Mouse (Mus musculus): ENCODE results near the gene Dyrk1a. TPM values are rescaled to one million over a fixed set of nuclear protein-coding genes. Genes with fewer than 3 reads are reported as not detected.

Gene Dyrk1a
- polyA plus RNA-seq (2012; rRNA removed) = 26.1 and 32.4 TPM in 2 replicates

DNA sequence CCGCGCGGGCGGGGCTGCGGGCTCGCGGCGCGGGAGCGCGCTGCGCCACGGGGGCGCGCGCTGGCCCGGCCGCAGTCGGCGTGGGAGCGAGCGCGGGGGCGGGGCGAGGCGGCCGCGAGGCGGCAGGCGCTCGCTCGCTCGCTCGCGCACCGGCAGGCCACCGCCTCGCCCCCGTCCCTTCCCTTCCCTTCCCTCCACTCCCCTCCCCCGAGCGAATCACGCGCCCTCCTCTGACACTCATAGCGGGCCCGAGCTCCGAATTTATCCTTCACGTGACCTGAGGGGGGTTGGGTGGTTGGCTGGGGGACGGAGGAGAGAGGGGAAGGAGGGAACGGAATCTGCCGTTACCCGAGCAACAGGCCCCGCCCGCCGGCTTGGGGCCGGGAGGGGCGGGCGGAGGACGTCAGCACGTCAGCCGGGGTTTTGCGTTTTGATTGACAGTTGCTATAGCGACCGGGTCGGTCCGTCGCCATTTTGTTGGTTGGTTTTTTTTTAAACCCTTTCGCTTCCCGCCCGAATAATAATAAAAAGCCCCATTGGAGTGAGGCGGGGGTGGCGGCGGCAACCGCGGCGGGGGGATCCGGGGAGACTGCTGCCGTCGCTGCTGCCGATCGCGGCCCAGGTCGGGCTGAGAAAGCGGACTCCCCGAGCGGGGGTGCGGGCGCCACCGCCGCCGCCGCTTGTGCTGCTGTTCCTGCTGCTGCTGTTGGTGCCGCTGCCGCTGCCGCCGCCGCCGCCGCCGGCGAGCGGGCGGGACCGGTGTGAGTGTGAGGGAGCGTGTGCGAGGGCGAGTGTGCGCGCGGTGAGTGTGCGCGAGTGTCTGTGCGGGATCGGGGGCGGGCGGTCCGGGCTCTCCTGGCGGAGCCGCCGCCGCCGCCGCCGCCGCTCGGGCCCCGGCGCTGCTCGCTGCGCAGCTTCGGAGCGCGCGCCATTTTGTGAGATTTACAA lies at the start of gene Dyrk1a:
TSS of gene Dyrk1a (plus strand) at position 782 of the 948 bp plus-strand sequence.
- peak; percentile 98 for DNase-seq
- Histone ChIP-seq H3K4me1 (ENCODE audit: control insufficient read depth, insufficient read depth, low read length) (peaks cover 11% of the 10 kb centered on the region), H3K4me3 (replicated peaks; ENCODE audit: extremely low read depth, low read depth, low read length) (peak within 1 kb of the TSS; percentile 94)
- 1% methylated on average over 127 of the region's 133 CpGs for WGBS
- TF ChIP-seq POLR2A (IDR thresholded peaks at IDR 0.05; ENCODE audit: borderline replicate concordance, extremely low read depth, low read depth, low read length) (no peak), CTCF (IDR thresholded peaks at IDR 0.05; ENCODE audit: insufficient read depth, low read length) (no peak)

DNA sequence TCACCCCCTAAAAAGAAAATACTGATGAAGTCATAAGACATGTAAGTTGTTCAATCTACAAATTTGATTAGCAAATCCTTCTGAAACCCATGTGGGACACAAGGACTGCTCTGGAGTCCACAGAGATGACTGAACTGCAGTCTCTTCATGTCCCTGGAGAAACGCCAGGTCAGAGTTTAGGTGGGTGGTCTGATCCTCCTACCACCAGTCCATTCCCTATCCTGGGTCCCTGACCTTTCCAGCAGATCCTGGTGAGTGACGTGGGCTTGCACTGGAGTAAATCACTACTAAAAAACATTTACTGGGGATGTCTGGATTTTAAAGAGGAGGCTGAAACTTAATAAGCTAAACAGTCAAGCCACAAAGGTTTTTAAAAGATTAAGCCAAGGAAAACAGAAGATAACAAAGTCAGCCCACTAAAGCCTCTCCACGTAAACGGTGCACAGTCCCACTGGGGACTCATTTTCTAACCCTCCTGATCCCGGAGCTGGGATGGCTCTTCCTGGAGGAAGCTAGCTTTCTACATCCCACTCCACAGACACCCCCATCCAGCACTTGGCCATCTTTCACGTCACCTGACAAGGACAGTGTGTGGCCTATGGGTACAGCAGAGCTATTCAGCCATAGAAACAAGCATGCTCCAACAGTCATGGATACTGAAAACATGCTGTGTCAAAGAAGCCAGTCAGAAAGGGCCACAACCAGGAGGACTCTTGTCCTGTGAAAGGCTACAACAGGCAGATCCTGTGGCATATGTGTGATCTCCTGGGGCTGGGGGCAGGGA lies 46.0 kb upstream of the Dyrk1a start:
- WGBS = 49% methylated on average over 6 of the region's 6 CpGs
- DNase-seq = no peak
- H3K4me1 ChIP-seq (ENCODE audit: control insufficient read depth, insufficient read depth, low read length) = peaks cover 21% of the 10 kb centered on the region

DNA sequence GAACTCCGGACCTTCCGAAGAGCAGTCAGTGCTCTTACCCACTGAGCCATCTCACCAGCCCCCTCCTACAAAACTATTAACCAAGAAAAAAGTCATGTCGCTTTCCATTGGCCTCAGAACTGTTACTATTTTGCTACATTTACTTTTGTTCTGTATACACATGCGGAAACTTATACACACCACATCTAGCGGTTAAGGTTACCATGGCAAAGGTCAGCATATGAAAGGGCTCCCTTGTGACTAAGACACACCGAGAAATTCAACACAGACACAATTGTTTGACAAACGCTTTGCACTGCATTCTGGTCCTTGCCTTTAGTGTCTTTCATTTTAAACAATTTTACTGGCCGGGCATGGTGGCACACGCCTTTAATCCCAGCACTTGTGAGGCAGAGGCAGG lies 45.1 kb upstream of the Dyrk1a start:
- Histone ChIP-seq H3K4me3 (replicated peaks; ENCODE audit: extremely low read depth, low read depth, low read length) (no peak overlapping the region), H3K4me1 (ENCODE audit: control insufficient read depth, insufficient read depth, low read length) (peaks cover 13% of the 10 kb centered on the region)
- WGBS = 82% methylated on average over 9 of the region's 9 CpGs
- no peak for DNase-seq
- TF ChIP-seq POLR2A (IDR thresholded peaks at IDR 0.05; ENCODE audit: borderline replicate concordance, extremely low read depth, low read depth, low read length) (no peak), CTCF (IDR thresholded peaks at IDR 0.05; ENCODE audit: insufficient read depth, low read length) (no peak)

More for the DNA sequence above, 46.0 kb upstream of the Dyrk1a start:
- H3K4me3 ChIP-seq (replicated peaks; ENCODE audit: extremely low read depth, low read depth, low read length) = no peak overlapping the region
- no peak for TF ChIP-seq POLR2A (IDR thresholded peaks at IDR 0.05; ENCODE audit: borderline replicate concordance, extremely low read depth, low read depth, low read length)
- no peak for TF ChIP-seq CTCF (IDR thresholded peaks at IDR 0.05; ENCODE audit: insufficient read depth, low read length)

DNA sequence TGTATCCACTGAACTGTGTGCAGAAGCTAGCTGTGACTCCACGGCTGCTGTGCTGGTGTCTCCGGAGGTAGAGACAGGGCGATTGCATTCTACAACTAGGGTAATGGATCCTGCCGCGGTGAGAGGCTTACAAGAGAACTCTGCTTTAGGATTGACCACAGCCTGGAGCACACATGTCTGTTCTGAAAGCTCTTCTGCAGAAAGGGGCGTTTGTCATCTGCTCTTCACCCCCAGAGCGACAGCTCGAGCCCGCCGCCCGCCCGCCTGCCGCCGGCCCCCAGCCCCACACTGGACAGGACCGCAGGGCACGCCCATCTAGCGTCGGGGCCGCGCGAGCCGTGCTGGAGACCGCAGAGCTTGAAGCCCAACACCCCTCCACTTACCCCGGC lies 43.9 kb upstream of the Dyrk1a start:
- H3K4me1 ChIP-seq (ENCODE audit: control insufficient read depth, insufficient read depth, low read length) = peaks cover 8% of the 10 kb centered on the region
- WGBS = under 1% methylated on average over 24 of the region's 24 CpGs
- TF ChIP-seq POLR2A (IDR thresholded peaks at IDR 0.05; ENCODE audit: borderline replicate concordance, extremely low read depth, low read depth, low read length) (no peak), CTCF (IDR thresholded peaks at IDR 0.05; ENCODE audit: insufficient read depth, low read length) (no peak)
- H3K4me3 ChIP-seq (replicated peaks; ENCODE audit: extremely low read depth, low read depth, low read length) = peak overlapping the region; percentile 96
- no peak for DNase-seq

DNA sequence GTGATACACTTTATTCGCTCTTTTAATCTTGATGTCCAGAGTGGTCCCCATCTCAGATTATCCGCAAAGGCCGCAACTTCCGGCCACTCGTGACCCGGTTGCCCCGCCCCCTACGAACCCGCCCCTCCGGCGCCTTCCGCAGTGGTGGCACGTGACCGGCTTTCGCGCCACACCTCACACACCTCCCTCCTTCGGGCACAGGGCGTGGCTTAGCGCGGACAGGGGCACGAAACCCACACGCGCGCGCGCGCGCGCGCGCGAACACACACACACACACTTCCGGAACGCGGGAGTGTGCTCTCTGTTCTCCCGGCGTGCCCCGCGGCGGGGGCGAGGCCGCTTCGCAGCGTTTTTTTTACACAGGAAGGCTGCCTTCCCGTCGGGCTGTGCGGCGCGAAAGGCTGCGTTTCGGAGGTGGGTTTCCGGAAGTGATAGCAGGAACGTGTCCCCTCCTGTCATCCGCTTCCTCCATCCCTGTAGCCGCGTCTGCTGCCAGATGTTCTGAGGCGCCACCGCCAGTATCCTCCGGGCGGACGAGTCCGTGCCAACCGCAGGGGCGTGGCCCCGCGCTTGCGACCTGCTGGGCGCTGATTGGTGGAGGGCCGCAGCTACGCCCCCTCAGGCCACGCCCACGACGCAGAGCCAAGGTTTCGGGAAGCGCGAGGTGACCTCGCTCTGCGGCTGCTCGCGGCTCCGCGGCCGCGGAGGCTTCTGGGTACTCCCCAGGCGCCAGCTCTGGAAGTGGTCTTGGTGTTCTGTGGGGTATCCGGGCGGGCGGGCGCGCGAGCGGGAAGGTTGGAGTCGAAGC lies 43.3 kb upstream of the Dyrk1a start, which contains the start of gene Vps26c:
TSS of gene Vps26c (minus strand) at position 487 of the 808 bp plus-strand sequence.
- peak; percentile 98 for DNase-seq
- H3K4me3 ChIP-seq (replicated peaks; ENCODE audit: extremely low read depth, low read depth, low read length) = peak within 1 kb of the TSS; percentile 96
- TF ChIP-seq POLR2A (IDR thresholded peaks at IDR 0.05; ENCODE audit: borderline replicate concordance, extremely low read depth, low read depth, low read length) = peak; percentile 91
- TF ChIP-seq CTCF (IDR thresholded peaks at IDR 0.05; ENCODE audit: insufficient read depth, low read length) = no peak
- under 1% methylated on average over 93 of the region's 93 CpGs for WGBS
- H3K4me1 ChIP-seq (ENCODE audit: control insufficient read depth, insufficient read depth, low read length) = peaks cover 8% of the 10 kb centered on the region

DNA sequence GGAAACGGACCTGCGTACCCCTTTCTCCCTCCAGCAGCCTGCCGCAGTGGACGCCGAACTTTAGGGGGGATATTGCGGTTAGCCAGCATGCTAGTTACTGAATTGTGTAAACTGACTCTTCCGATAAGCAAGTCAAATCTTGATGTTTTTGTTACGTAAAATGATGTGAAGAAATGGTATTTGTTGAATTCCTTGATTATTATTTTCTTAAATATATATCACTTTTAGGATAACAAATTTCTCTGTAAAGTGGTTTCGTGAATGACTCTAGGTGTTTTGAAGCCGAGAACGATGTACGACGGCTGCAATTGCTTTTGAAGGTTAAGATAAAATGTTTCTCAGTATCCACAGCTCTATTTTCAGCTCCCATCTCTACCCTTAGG lies 42.7 kb upstream of the Dyrk1a start:
- TF ChIP-seq POLR2A (IDR thresholded peaks at IDR 0.05; ENCODE audit: borderline replicate concordance, extremely low read depth, low read depth, low read length) (no peak), CTCF (IDR thresholded peaks at IDR 0.05; ENCODE audit: insufficient read depth, low read length) (no peak)
- peak overlapping the region; percentile 96 for H3K4me3 ChIP-seq (replicated peaks; ENCODE audit: extremely low read depth, low read depth, low read length)
- under 1% methylated on average over 13 of the region's 13 CpGs for WGBS
- peaks cover 8% of the 10 kb centered on the region for H3K4me1 ChIP-seq (ENCODE audit: control insufficient read depth, insufficient read depth, low read length)
- DNase-seq = no peak

DNA sequence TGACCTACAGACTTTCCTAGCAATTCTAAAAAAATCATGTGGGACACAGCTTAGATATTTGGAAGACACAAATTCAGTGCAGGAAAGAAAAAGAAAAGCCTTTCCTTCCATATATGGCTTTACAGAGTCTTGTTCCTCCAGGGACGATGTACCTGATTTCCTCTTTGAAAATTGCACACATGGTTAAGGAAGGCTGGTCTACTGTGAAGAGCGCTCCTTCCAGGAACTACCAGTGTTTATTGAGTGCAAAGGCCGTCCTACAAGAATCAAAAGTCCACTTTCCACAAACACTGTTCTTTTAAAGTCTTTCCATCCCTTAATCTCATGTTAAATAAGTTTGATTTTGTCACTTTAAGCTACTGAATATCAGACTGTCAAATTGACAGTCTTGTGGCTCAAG lies 42.3 kb upstream of the Dyrk1a start:
- Histone ChIP-seq H3K4me1 (ENCODE audit: control insufficient read depth, insufficient read depth, low read length) (peaks cover 8% of the 10 kb centered on the region), H3K4me3 (replicated peaks; ENCODE audit: extremely low read depth, low read depth, low read length) (peak overlapping the region; percentile 96)
- WGBS = 29% methylated on average over 3 of the region's 3 CpGs
- no peak for DNase-seq
- TF ChIP-seq CTCF (IDR thresholded peaks at IDR 0.05; ENCODE audit: insufficient read depth, low read length) = no peak
- no peak for TF ChIP-seq POLR2A (IDR thresholded peaks at IDR 0.05; ENCODE audit: borderline replicate concordance, extremely low read depth, low read depth, low read length)

DNA sequence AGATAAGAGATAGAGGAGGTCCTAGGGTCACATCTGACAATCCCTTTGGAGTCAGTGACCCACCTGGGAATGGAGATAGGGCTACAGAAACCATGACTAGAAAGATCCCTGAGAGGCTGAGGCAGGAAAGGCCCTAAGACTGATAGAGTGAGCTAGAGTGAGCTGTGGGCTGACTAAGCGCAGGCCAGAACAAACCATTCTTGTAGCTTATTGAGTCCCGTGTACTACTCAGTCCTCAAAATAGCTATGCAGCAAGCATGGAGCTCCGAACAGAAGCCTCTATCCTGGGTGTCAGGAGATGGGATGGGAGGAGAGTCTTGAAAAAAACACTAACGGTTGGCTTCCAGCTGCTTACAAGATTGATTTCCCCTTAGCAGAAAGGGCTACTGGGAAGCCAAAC lies 38.5 kb upstream of the Dyrk1a start:
- WGBS = 74% methylated on average over 4 of the region's 4 CpGs
- Histone ChIP-seq H3K4me3 (replicated peaks; ENCODE audit: extremely low read depth, low read depth, low read length) (no peak overlapping the region), H3K4me1 (ENCODE audit: control insufficient read depth, insufficient read depth, low read length) (peaks cover 3% of the 10 kb centered on the region; the same call in 1 of the 2 replicates)
- no peak for DNase-seq
- TF ChIP-seq POLR2A (IDR thresholded peaks at IDR 0.05; ENCODE audit: borderline replicate concordance, extremely low read depth, low read depth, low read length) (no peak), CTCF (IDR thresholded peaks at IDR 0.05; ENCODE audit: insufficient read depth, low read length) (no peak)

DNA sequence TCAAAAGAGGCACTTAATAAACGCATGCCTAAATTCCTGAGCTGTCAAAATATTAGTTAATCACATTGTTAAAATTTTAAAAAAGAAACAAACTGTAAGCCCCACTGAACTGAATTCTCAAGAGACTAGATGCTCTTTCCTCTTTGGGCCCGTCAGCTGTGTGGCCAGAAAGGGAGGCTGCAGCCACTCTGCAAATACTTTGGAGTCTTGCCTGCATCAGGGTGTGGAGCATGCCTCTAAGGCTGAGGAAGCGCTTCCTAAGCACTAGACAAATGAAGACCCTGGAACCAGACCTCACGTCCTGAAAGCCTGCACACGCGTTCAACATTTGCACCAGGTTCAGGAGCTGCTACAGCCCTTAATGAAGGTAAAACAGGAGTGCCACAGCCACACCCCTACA lies 36.1 kb upstream of the Dyrk1a start:
- H3K4me1 ChIP-seq (ENCODE audit: control insufficient read depth, insufficient read depth, low read length) = peaks cover 2% of the 10 kb centered on the region; the same call in 1 of the 2 replicates
- DNase-seq = no peak
- WGBS = 52% methylated on average over 6 of the region's 6 CpGs
- no peak overlapping the region for H3K4me3 ChIP-seq (replicated peaks; ENCODE audit: extremely low read depth, low read depth, low read length)
- TF ChIP-seq CTCF (IDR thresholded peaks at IDR 0.05; ENCODE audit: insufficient read depth, low read length) = no peak
- no peak for TF ChIP-seq POLR2A (IDR thresholded peaks at IDR 0.05; ENCODE audit: borderline replicate concordance, extremely low read depth, low read depth, low read length)

Data from lung, adult 2 months (tissue).